Mouse (Mus musculus): ENCODE measurements around the gene Cst11. TPM values are rescaled to one million over a fixed set of nuclear protein-coding genes. Genes with fewer than 3 reads are reported as not detected.
"Not testable (repeated sequence)": the region's sequence is repeated elsewhere in the genome, so short reads cannot be mapped to it uniquely, and the experiment has no call there.

Gene Cst11
- not detected in 2 replicates for polyA plus RNA-seq (2012; rRNA removed)

DNA sequence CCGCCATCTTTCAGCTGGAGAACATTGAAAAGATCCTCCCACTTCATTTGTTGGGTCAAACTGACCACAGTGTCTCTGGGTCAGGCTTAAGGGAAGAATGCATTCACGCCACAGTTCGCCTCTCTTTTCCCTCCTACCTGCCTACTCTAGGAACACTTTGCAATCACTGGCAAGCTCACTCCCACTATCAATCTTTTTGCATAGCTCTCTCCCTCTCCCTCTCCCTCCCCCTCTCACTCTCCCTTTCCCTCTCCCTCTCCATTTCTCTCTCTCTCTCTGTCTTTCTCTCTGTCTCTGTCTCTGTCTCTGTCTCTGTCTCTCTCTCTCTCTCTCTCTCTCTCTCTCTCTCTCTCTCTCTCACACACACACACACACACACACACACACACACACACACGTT is at the start of gene Cst11:
TSS of gene Cst11 (minus strand) at position 101 of the 400 bp plus-strand sequence.
- H3K4me3 ChIP-seq (ENCODE audit: control insufficient read depth, low read depth, low read length); H3K36me3 ChIP-seq (ENCODE audit: control insufficient read depth, insufficient read depth, low read length); H3K4me1 ChIP-seq (ENCODE audit: control insufficient read depth, insufficient read depth, low read length); H3K27me3 ChIP-seq (ENCODE audit: control insufficient read depth, insufficient read depth, low read length); H3K27ac ChIP-seq (ENCODE audit: control insufficient read depth, insufficient read depth, low read depth, low read length): not testable (repeated sequence)

DNA sequence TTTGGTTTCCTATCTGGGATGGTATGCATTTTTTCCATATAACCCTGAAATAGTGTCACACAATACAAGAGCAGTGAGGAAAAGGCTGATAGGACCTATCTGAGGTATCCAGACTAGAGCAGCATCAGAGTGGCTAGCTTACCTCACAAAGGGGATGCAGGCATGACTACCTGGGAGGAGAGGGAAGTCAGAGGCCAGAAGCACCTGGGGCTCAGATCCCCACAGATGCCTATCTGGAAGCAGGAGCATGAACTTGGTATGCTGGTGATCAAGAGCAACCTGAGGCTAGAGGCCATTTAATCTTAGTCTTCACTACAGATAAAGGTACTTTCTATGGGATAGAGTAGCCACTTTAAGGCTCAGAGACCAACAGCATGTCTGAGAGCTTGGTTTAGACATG is 48.6 kb upstream of the Cst11 start, which contains the start of gene Cst13:
TSS of gene Cst13 (plus strand) at position 173 of the 400 bp plus-strand sequence.
- no peaks in the 10 kb centered on the region for H3K36me3 ChIP-seq (ENCODE audit: control insufficient read depth, insufficient read depth, low read length)
- no peaks in the 10 kb centered on the region for H3K27me3 ChIP-seq (ENCODE audit: control insufficient read depth, insufficient read depth, low read length)
- H3K4me1 ChIP-seq (ENCODE audit: control insufficient read depth, insufficient read depth, low read length) = no peaks in the 10 kb centered on the region
- H3K27ac ChIP-seq (ENCODE audit: control insufficient read depth, insufficient read depth, low read depth, low read length) = no peak within 1 kb of the TSS
- H3K4me3 ChIP-seq (ENCODE audit: control insufficient read depth, low read depth, low read length) = peak within 1 kb of the TSS; percentile 86
- TF ChIP-seq POLR2A (IDR thresholded peaks at IDR 0.05; ENCODE audit: control insufficient read depth, low read depth, low read length) (peak; percentile 63; the same call in 1 of the 2 replicates), CTCF (IDR thresholded peaks at IDR 0.05; ENCODE audit: control insufficient read depth, insufficient read depth, insufficient replicate concordance, low read depth, low read length) (no peak)

DNA sequence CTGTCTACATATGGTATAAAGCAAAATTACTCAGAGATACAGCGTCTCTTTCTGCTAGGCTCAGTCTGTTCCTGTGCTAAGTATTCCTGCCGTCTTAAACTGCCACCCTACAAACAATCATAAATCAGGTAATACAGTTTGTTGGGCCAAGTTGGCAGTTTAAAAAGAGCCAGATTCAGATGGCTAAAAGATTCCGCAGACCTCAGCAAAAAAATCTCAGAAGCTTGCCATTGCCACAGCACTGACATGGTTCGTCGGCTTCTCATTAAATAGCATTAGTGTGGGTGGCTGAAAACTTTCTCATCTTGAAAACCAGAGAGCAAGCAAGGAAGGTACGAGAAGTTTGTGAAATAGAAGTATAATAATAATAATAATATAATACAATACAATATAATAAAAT is 35.4 kb upstream of the Cst11 start:
- Histone ChIP-seq H3K27me3 (ENCODE audit: control insufficient read depth, insufficient read depth, low read length) (no peaks in the 10 kb centered on the region), H3K4me1 (ENCODE audit: control insufficient read depth, insufficient read depth, low read length) (no peaks in the 10 kb centered on the region), H3K4me3 (ENCODE audit: control insufficient read depth, low read depth, low read length) (no peak overlapping the region), H3K27ac (ENCODE audit: control insufficient read depth, insufficient read depth, low read depth, low read length) (no peak overlapping the region), H3K36me3 (ENCODE audit: control insufficient read depth, insufficient read depth, low read length) (no peaks in the 10 kb centered on the region)
- TF ChIP-seq POLR2A (IDR thresholded peaks at IDR 0.05; ENCODE audit: control insufficient read depth, low read depth, low read length) = no peak
- TF ChIP-seq CTCF (IDR thresholded peaks at IDR 0.05; ENCODE audit: control insufficient read depth, insufficient read depth, insufficient replicate concordance, low read depth, low read length) = no peak

- H3K27me3 ChIP-seq (ENCODE audit: control insufficient read depth, insufficient read depth, low read length) = no peaks in the 10 kb centered on the region; the same call in 1 of the 2 replicates
- H3K36me3 ChIP-seq (ENCODE audit: control insufficient read depth, insufficient read depth, low read length) = no peaks in the 10 kb centered on the region
- H3K27ac ChIP-seq (ENCODE audit: control insufficient read depth, insufficient read depth, low read depth, low read length) = peak overlapping the region; percentile 32; the same call in 1 of the 2 replicates
- no peak for TF ChIP-seq CTCF (IDR thresholded peaks at IDR 0.05; ENCODE audit: control insufficient read depth, insufficient read depth, insufficient replicate concordance, low read depth, low read length)
- no peak for TF ChIP-seq POLR2A (IDR thresholded peaks at IDR 0.05; ENCODE audit: control insufficient read depth, low read depth, low read length)
- H3K4me3 ChIP-seq (ENCODE audit: control insufficient read depth, low read depth, low read length) = peak overlapping the region; percentile 54
- no peaks in the 10 kb centered on the region for H3K4me1 ChIP-seq (ENCODE audit: control insufficient read depth, insufficient read depth, low read length)
Observed at GRCm38 (mm10) chr2:148801491-148801921, 30.2 kb upstream of the Cst11 start.

- no peaks in the 10 kb centered on the region for H3K4me1 ChIP-seq (ENCODE audit: control insufficient read depth, insufficient read depth, low read length)
- H3K36me3 ChIP-seq (ENCODE audit: control insufficient read depth, insufficient read depth, low read length) = no peaks in the 10 kb centered on the region
- H3K27ac ChIP-seq (ENCODE audit: control insufficient read depth, insufficient read depth, low read depth, low read length) = peak within 1 kb of the TSS; percentile 81
- TF ChIP-seq CTCF (IDR thresholded peaks at IDR 0.05; ENCODE audit: control insufficient read depth, insufficient read depth, insufficient replicate concordance, low read depth, low read length) (no peak), POLR2A (IDR thresholded peaks at IDR 0.05; ENCODE audit: control insufficient read depth, low read depth, low read length) (peak; percentile 43; the same call in 1 of the 2 replicates)
- no peaks in the 10 kb centered on the region; the same call in 1 of the 2 replicates for H3K27me3 ChIP-seq (ENCODE audit: control insufficient read depth, insufficient read depth, low read length)
- peak within 1 kb of the TSS; percentile 84 for H3K4me3 ChIP-seq (ENCODE audit: control insufficient read depth, low read depth, low read length)
Observed at GRCm38 (mm10) chr2:148798485-148798884, 27.2 kb upstream of the Cst11 start, which contains the start of gene Cst8. Gene Cst8, plus strand, starts transcription at chr2:148798785.

GRCm38 (mm10) chr2:148789142-148789541 is 17.8 kb upstream of the Cst11 start, which contains the start of gene Cst12:
Gene Cst12, plus strand, starts transcription at chr2:148789361.
- peak within 1 kb of the TSS; percentile 67 for H3K27ac ChIP-seq (ENCODE audit: control insufficient read depth, insufficient read depth, low read depth, low read length)
- no peaks in the 10 kb centered on the region for H3K27me3 ChIP-seq (ENCODE audit: control insufficient read depth, insufficient read depth, low read length)
- no peaks in the 10 kb centered on the region; the same call in 1 of the 2 replicates for H3K4me1 ChIP-seq (ENCODE audit: control insufficient read depth, insufficient read depth, low read length)
- peak within 1 kb of the TSS; percentile 70 for H3K4me3 ChIP-seq (ENCODE audit: control insufficient read depth, low read depth, low read length)
- no peaks in the 10 kb centered on the region for H3K36me3 ChIP-seq (ENCODE audit: control insufficient read depth, insufficient read depth, low read length)
- no peak for TF ChIP-seq CTCF (IDR thresholded peaks at IDR 0.05; ENCODE audit: control insufficient read depth, insufficient read depth, insufficient replicate concordance, low read depth, low read length)
- TF ChIP-seq POLR2A (IDR thresholded peaks at IDR 0.05; ENCODE audit: control insufficient read depth, low read depth, low read length) = peak; percentile 59; the same call in 1 of the 2 replicates

DNA sequence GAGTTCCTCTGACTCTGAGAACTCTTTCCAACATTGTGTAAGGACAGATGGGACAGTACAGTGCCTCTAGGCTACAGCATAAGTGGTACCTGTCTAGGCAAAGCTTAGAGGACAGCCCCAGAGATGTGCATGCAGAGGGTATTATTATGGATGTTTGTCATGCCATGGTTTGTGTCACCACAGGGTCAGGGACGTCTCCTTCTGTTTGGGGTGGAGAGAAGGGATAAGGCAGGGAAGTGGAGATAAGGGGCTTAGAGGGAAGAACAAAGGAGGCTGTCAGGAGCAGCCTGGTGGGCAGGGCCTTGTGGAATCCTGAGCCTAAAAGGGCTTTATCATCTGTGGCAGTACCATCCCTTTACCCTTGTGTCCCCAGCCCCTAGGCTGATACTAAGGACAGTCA is 10.4 kb upstream of the Cst11 start, which contains the start of gene 8030411F24Rik:
TSS of gene 8030411F24Rik (plus strand) at position 301 of the 400 bp plus-strand sequence.
- Histone ChIP-seq H3K27ac (ENCODE audit: control insufficient read depth, insufficient read depth, low read depth, low read length) (no peak within 1 kb of the TSS; the same call in 1 of the 2 replicates), H3K4me3 (ENCODE audit: control insufficient read depth, low read depth, low read length) (no peak within 1 kb of the TSS), H3K4me1 (ENCODE audit: control insufficient read depth, insufficient read depth, low read length) (no peaks in the 10 kb centered on the region), H3K27me3 (ENCODE audit: control insufficient read depth, insufficient read depth, low read length) (no peaks in the 10 kb centered on the region), H3K36me3 (ENCODE audit: control insufficient read depth, insufficient read depth, low read length) (no peaks in the 10 kb centered on the region)
- no peak for TF ChIP-seq POLR2A (IDR thresholded peaks at IDR 0.05; ENCODE audit: control insufficient read depth, low read depth, low read length)
- TF ChIP-seq CTCF (IDR thresholded peaks at IDR 0.05; ENCODE audit: control insufficient read depth, insufficient read depth, insufficient replicate concordance, low read depth, low read length) = no peak

Data from testis, adult 2 months (tissue).